Mouse (Mus musculus): ENCODE measurements around the gene Enkd1. TPM values are rescaled to one million over a fixed set of nuclear protein-coding genes. Genes with fewer than 3 reads are reported as not detected.

Enkd1 gene
- total and polyA plus RNA-seq, 2 experiments from 2014 or later, result 9.8 to 15.4 TPM

DNA sequence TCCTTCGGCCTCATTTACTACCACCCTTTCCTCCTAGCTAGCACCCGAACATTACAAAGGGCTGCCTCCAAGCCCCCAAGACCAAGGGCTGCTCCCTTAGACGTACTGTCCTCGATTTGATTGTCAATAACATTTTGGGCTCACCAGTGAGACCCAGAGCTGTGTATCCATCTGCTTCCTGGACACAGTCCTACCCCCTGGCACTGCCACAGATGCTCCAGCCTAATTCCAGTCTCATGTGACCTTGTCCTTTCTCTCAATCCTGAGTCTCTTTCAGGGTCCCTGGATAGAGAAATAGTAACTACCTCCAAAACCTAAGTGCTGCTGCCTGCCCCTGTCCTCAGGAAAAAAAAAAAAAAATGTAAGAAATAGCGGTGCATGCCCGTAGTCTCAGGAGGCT, 3.1 kb downstream of the Enkd1 start:
- 93% methylated on average over 6 of the region's 6 CpGs for WGBS
- Histone ChIP-seq H3K9me3 (ENCODE audit: low read length) (no peaks in the 10 kb centered on the region), H3K36me3 (ENCODE audit: insufficient read depth, low read length) (peaks cover 15% of the 10 kb centered on the region; the same call in 1 of the 2 replicates), H3K9ac (replicated peaks; ENCODE audit: low read length, poor library complexity, severe bottlenecking) (no peak overlapping the region), H3K27me3 (ENCODE audit: insufficient read depth, low read length) (no peaks in the 10 kb centered on the region), H3K27ac (ENCODE audit: low read depth, low read length) (no peak overlapping the region), H3K4me3 (ENCODE audit: low read depth, low read length) (no peak overlapping the region), H3K4me2 (ENCODE audit: low read depth, low read length, poor library complexity, severe bottlenecking) (no peak overlapping the region), H3K4me1 (ENCODE audit: insufficient read depth, low read length) (peaks cover 11% of the 10 kb centered on the region)
- DNase-seq (ENCODE audit: low spot score) (peak; percentile 27), ATAC-seq (ENCODE audit: low FRiP score) (no peak)
- no peak for TF ChIP-seq CTCF (IDR thresholded peaks at IDR 0.05)

- ATAC-seq (ENCODE audit: low FRiP score) (no peak), DNase-seq (ENCODE audit: low spot score) (no peak)
- 92% methylated on average over 34 of the region's 34 CpGs for WGBS
- Histone ChIP-seq H3K27ac (ENCODE audit: low read depth, low read length) (no peak overlapping the region), H3K4me1 (ENCODE audit: insufficient read depth, low read length) (peaks cover 14% of the 10 kb centered on the region), H3K9ac (replicated peaks; ENCODE audit: low read length, poor library complexity, severe bottlenecking) (no peak overlapping the region), H3K9me3 (ENCODE audit: low read length) (no peaks in the 10 kb centered on the region), H3K36me3 (ENCODE audit: insufficient read depth, low read length) (peaks cover 17% of the 10 kb centered on the region; the same call in 1 of the 2 replicates), H3K27me3 (ENCODE audit: insufficient read depth, low read length) (no peaks in the 10 kb centered on the region), H3K4me3 (ENCODE audit: low read depth, low read length) (no peak overlapping the region), H3K4me2 (ENCODE audit: low read depth, low read length, poor library complexity, severe bottlenecking) (no peak overlapping the region)
- no peak for TF ChIP-seq CTCF (IDR thresholded peaks at IDR 0.05)
Measured at GRCm38 (mm10) chr8:105704146-105704812, 3.7 kb downstream of the Enkd1 start.

- DNase-seq (ENCODE audit: low spot score) (no peak), ATAC-seq (ENCODE audit: low FRiP score) (no peak)
- Histone ChIP-seq H3K9me3 (ENCODE audit: low read length) (no peaks in the 10 kb centered on the region), H3K4me1 (ENCODE audit: insufficient read depth, low read length) (peaks cover 14% of the 10 kb centered on the region), H3K4me3 (ENCODE audit: low read depth, low read length) (no peak overlapping the region; the same call in 1 of the 2 replicates), H3K9ac (replicated peaks; ENCODE audit: low read length, poor library complexity, severe bottlenecking) (0 out of 2 replicates have a peak overlapping the region, but pooled peaks have one; percentile 65), H3K36me3 (ENCODE audit: insufficient read depth, low read length) (peaks cover 26% of the 10 kb centered on the region), H3K4me2 (ENCODE audit: low read depth, low read length, poor library complexity, severe bottlenecking) (no peak overlapping the region), H3K27me3 (ENCODE audit: insufficient read depth, low read length) (no peaks in the 10 kb centered on the region), H3K27ac (ENCODE audit: low read depth, low read length) (no peak overlapping the region)
- no peak for TF ChIP-seq CTCF (IDR thresholded peaks at IDR 0.05)
- 94% methylated on average over 24 of the region's 24 CpGs for WGBS
Measured at GRCm38 (mm10) chr8:105702731-105703415, 5.1 kb downstream of the Enkd1 start.

GRCm38 (mm10) chr8:105702001-105702401, 6.0 kb downstream of the Enkd1 start:
- Histone ChIP-seq H3K9ac (replicated peaks; ENCODE audit: low read length, poor library complexity, severe bottlenecking) (peak overlapping the region; percentile 65), H3K27me3 (ENCODE audit: insufficient read depth, low read length) (no peaks in the 10 kb centered on the region), H3K27ac (ENCODE audit: low read depth, low read length) (peak overlapping the region; percentile 86), H3K36me3 (ENCODE audit: insufficient read depth, low read length) (peaks cover 34% of the 10 kb centered on the region), H3K9me3 (ENCODE audit: low read length) (no peaks in the 10 kb centered on the region), H3K4me1 (ENCODE audit: insufficient read depth, low read length) (peaks cover 11% of the 10 kb centered on the region), H3K4me3 (ENCODE audit: low read depth, low read length) (peak overlapping the region; percentile 67), H3K4me2 (ENCODE audit: low read depth, low read length, poor library complexity, severe bottlenecking) (peak overlapping the region; percentile 96)
- no peak for TF ChIP-seq CTCF (IDR thresholded peaks at IDR 0.05)
- ATAC-seq (ENCODE audit: low FRiP score), result peak; percentile 8
- peak; percentile 19 for DNase-seq (ENCODE audit: low spot score)
- WGBS, result 36% methylated on average over 18 of the region's 18 CpGs

DNA sequence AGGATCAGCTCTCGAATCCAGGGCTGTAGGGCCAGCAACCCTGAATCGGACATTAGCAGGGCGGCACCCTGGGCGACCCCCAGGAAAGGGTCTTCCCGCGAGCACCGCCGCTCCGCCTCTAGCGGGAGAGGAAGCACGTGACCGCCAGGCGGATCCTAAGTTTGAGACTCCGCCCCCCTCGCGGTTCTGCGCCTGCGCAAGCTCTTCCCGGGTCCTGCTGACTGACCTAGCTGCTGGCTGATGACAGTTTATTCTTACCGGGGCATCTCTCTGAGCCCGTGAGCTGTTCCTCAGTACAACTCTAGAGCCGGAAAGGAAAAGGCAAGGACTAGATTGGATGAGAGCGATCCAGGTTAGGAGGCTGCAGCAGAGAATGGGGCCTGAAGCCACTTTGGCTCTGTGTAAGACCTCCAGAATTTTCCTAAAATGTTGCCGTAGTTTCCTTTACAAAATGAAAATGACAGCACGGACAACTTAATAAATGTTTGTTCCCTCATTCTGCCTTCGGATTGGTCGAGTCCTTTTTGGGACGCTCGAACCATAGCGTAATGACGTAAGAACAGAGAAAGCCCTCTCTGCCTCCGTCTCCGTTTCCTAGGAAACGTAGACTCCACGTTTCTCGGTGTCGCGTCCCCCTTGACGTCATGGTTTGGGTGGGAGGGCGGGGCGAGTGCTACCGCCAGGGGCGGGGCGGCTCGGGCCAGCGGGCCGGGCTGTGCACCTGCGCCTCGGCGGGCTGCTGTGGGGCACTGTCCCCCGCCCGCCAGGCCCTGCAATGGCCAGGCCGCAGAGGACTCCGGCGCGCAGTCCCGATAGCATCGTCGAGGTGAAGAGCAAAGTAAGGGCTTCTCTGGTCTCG, 6.8 kb downstream of the Enkd1 start, which contains the start of the genes Acd and Pard6a:
Gene Acd (minus strand): TSS at position 137 of the 859 bp plus-strand sequence.
Gene Pard6a (plus strand): TSS at position 183 of the 859 bp plus-strand sequence.
- TF ChIP-seq CTCF (IDR thresholded peaks at IDR 0.05), result peak; percentile 19; the same call in 1 of the 2 replicates
- Histone ChIP-seq H3K27ac (ENCODE audit: low read depth, low read length) (peak within 1 kb of the TSS; percentile 86), H3K4me2 (ENCODE audit: low read depth, low read length, poor library complexity, severe bottlenecking) (peak within 1 kb of the TSS; percentile 96), H3K9me3 (ENCODE audit: low read length) (no peaks in the 10 kb centered on the region), H3K27me3 (ENCODE audit: insufficient read depth, low read length) (no peaks in the 10 kb centered on the region), H3K4me1 (ENCODE audit: insufficient read depth, low read length) (0 out of 2 replicates have a peak, but pooled peaks cover 10% of the 10 kb centered on the region), H3K9ac (replicated peaks; ENCODE audit: low read length, poor library complexity, severe bottlenecking) (peak within 1 kb of the TSS; percentile 65), H3K36me3 (ENCODE audit: insufficient read depth, low read length) (peaks cover 40% of the 10 kb centered on the region), H3K4me3 (ENCODE audit: low read depth, low read length) (peak within 1 kb of the TSS; percentile 67)
- peak; percentile 96 for DNase-seq (ENCODE audit: low spot score)
- peak; percentile 79 for ATAC-seq (ENCODE audit: low FRiP score)
- WGBS, result under 1% methylated on average over 60 of the region's 60 CpGs

Measured in midbrain, postnatal 0 days (tissue).